Mouse (Mus musculus) limb, embryonic 15.5 days (tissue): Measurements from ENCODE around the gene Larp6. TPM values are rescaled to one million over a fixed set of nuclear protein-coding genes. Genes with fewer than 3 reads are reported as not detected.

Experiments
- ATAC-seq: fragments of 200-750 bp; cut with Nextera tagmentation; 2 replicates; pipeline ENCODE4 v1.8.0; 2017; ENCODE audit warnings: low read depth, moderate TSS enrichment; ENCODE audit not compliant: insufficient number of reproducible peaks, low FRiP score, low TSS enrichment
- H3K27ac ChIP-seq: fragments of 300-500 bp; sonication (generic); 2 replicates; pipeline ENCODE4 v1.5.1; 2015; ENCODE audit warnings: moderate library complexity, mild to moderate bottlenecking, inconsistent platforms
- H3K27me3 ChIP-seq: fragments of 300-500 bp; sonication (generic); 2 replicates; pipeline ENCODE4 v1.6.1; 2015; ENCODE audit warnings: inconsistent platforms
- H3K36me3 ChIP-seq: fragments of 300-500 bp; sonication (generic); 2 replicates; pipeline ENCODE4 v1.6.1; 2015; ENCODE audit warnings: inconsistent platforms
- H3K4me1 ChIP-seq: fragments of 300-500 bp; sonication (generic); 2 replicates; pipeline ENCODE4 v1.6.1; 2015; ENCODE audit warnings: inconsistent platforms
- H3K4me2 ChIP-seq: fragments of 300-500 bp; sonication (generic); 2 replicates; pipeline ENCODE4 v1.6.1; 2015; ENCODE audit warnings: mild to moderate bottlenecking, inconsistent platforms
- H3K4me3 ChIP-seq: fragments of 300-500 bp; sonication (generic); 2 replicates; pipeline ENCODE4 v1.5.1; 2015; ENCODE audit warnings: mild to moderate bottlenecking, inconsistent platforms
- H3K9ac ChIP-seq: fragments of 300-500 bp; sonication (generic); 2 replicates; pipeline ENCODE4 v1.6.1; 2015; ENCODE audit warnings: inconsistent platforms
- H3K9me3 ChIP-seq: fragments of 300-500 bp; sonication (generic); 2 replicates; pipeline ENCODE4 v1.6.1; 2016; ENCODE audit warnings: inconsistent platforms
- WGBS: fragments of 180-500 bp; shearing (Covaris S2); methylation state at CpG from one replicate; pipeline ENCODE4 v1.1.7; 2015; 5-methylcytosine and 5-hydroxymethylcytosine counted together
- polyA plus RNA-seq: library from polyadenylated mRNA; unstranded; fragments of >200 nt; fragmentation: Nextera tagmentation; extraction: Ambion mirVana; gene quantifications from 2 replicates; pipeline ENCODE4 v1.2.1, GENCODE M21; 2015

The Larp6 gene
- 3.7 and 4.1 TPM in 2 replicates for polyA plus RNA-seq

GRCm38 (mm10) chr9:60712771-60713541 lies at the start of gene Larp6:
Gene Larp6, plus strand, starts transcription at chr9:60712989.
- WGBS, result 1% methylated on average over 66 of the region's 66 CpGs
- H3K36me3 ChIP-seq, result no peaks in the 10 kb centered on the region
- H3K4me1 ChIP-seq, result peaks cover 11% of the 10 kb centered on the region
- H3K9me3 ChIP-seq, result no peaks in the 10 kb centered on the region
- H3K27ac ChIP-seq, result no peak within 1 kb of the TSS
- H3K9ac ChIP-seq, result peak within 1 kb of the TSS; percentile 60
- H3K4me3 ChIP-seq, result peak within 1 kb of the TSS; percentile 58
- H3K27me3 ChIP-seq, result no peaks in the 10 kb centered on the region
- ATAC-seq, result peak; percentile 68; the same call in 1 of the 2 replicates
- peak within 1 kb of the TSS; percentile 96 for H3K4me2 ChIP-seq

DNA sequence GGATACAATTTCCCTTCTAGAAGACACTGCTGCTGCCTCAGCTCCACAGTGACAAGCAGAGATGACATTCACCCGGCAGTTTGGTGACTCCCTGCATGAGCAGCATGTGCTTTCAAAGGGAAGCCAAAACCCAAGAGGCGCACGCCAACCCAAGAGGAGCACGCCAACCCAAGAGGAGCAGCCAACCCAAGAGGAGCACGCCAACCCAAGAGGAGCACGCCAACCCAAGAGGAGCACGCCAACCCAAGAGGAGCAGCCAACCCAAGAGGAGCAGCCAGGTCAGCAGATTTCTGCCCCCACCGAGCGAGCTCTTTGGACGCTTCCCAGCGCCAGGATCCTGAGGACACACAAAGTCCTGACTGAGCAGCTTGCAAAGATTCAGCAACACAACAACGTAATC lies 48.4 kb upstream of the Larp6 start:
- peaks cover 28% of the 10 kb centered on the region for H3K36me3 ChIP-seq
- H3K4me3 ChIP-seq, result no peak overlapping the region
- no peak overlapping the region for H3K9ac ChIP-seq
- H3K4me2 ChIP-seq, result no peak overlapping the region
- WGBS, result 93% methylated on average over 12 of the region's 12 CpGs
- no peak for ATAC-seq
- H3K27ac ChIP-seq, result no peak overlapping the region
- H3K4me1 ChIP-seq, result no peaks in the 10 kb centered on the region
- H3K27me3 ChIP-seq, result no peaks in the 10 kb centered on the region
- H3K9me3 ChIP-seq, result no peaks in the 10 kb centered on the region

DNA sequence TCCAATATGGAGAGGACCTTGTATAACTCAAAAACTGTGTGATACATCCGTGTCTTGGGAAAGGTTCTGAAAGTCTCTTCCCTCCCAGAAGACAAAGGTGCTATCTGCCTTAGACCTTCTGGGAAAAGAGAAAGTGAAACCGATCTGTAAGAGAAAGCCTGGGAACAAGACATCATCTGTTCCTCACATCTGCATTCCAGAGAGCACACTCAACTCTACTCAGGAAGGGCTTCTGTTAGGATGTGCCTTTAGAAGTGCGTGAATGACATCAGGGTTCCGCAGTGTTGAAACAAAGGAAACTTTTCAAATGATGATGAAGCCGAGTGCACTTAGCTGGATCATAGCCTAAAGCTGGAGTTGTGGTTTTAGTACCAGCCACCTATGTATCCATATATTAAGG lies 47.9 kb upstream of the Larp6 start:
- H3K4me1 ChIP-seq, result no peaks in the 10 kb centered on the region
- no peak overlapping the region for H3K27ac ChIP-seq
- no peak overlapping the region for H3K4me2 ChIP-seq
- ATAC-seq, result no peak
- no peaks in the 10 kb centered on the region for H3K27me3 ChIP-seq
- no peak overlapping the region for H3K9ac ChIP-seq
- no peak overlapping the region for H3K4me3 ChIP-seq
- H3K36me3 ChIP-seq, result peaks cover 28% of the 10 kb centered on the region
- H3K9me3 ChIP-seq, result no peaks in the 10 kb centered on the region
- 87% methylated on average over 5 of the region's 5 CpGs for WGBS

GRCm38 (mm10) chr9:60665535-60665934 lies 47.3 kb upstream of the Larp6 start:
- Histone ChIP-seq H3K4me1 (no peaks in the 10 kb centered on the region), H3K4me3 (no peak overlapping the region), H3K9me3 (no peaks in the 10 kb centered on the region), H3K9ac (no peak overlapping the region), H3K27me3 (no peaks in the 10 kb centered on the region), H3K4me2 (no peak overlapping the region), H3K36me3 (peaks cover 30% of the 10 kb centered on the region), H3K27ac (no peak overlapping the region)
- WGBS, result 92% methylated on average over 3 of the region's 3 CpGs
- ATAC-seq, result no peak

GRCm38 (mm10) chr9:60668886-60669285 lies 43.9 kb upstream of the Larp6 start:
- 95% methylated on average over 6 of the region's 6 CpGs for WGBS
- no peak overlapping the region for H3K4me2 ChIP-seq
- H3K9ac ChIP-seq, result no peak overlapping the region
- H3K27ac ChIP-seq, result no peak overlapping the region
- ATAC-seq, result no peak
- H3K27me3 ChIP-seq, result no peaks in the 10 kb centered on the region
- no peaks in the 10 kb centered on the region for H3K9me3 ChIP-seq
- no peak overlapping the region for H3K4me3 ChIP-seq
- H3K4me1 ChIP-seq, result no peaks in the 10 kb centered on the region
- peaks cover 30% of the 10 kb centered on the region for H3K36me3 ChIP-seq

GRCm38 (mm10) chr9:60672568-60672967 lies 40.2 kb upstream of the Larp6 start:
- ATAC-seq, result no peak
- Histone ChIP-seq H3K27ac (no peak overlapping the region), H3K4me1 (no peaks in the 10 kb centered on the region), H3K4me2 (no peak overlapping the region), H3K9ac (no peak overlapping the region), H3K9me3 (no peaks in the 10 kb centered on the region), H3K36me3 (peaks cover 20% of the 10 kb centered on the region; the same call in 1 of the 2 replicates), H3K27me3 (no peaks in the 10 kb centered on the region), H3K4me3 (no peak overlapping the region)
- 85% methylated on average over 6 of the region's 6 CpGs for WGBS

GRCm38 (mm10) chr9:60674780-60675179 lies 38.0 kb upstream of the Larp6 start:
- no peak overlapping the region for H3K27ac ChIP-seq
- H3K36me3 ChIP-seq, result peaks cover 28% of the 10 kb centered on the region
- H3K9ac ChIP-seq, result no peak overlapping the region
- H3K9me3 ChIP-seq, result no peaks in the 10 kb centered on the region
- H3K4me3 ChIP-seq, result no peak overlapping the region
- H3K4me1 ChIP-seq, result no peaks in the 10 kb centered on the region
- no peaks in the 10 kb centered on the region for H3K27me3 ChIP-seq
- ATAC-seq, result no peak
- no peak overlapping the region for H3K4me2 ChIP-seq

GRCm38 (mm10) chr9:60676429-60676828 lies 36.4 kb upstream of the Larp6 start:
- H3K27me3 ChIP-seq, result no peaks in the 10 kb centered on the region
- H3K9ac ChIP-seq, result no peak overlapping the region
- no peak for ATAC-seq
- H3K27ac ChIP-seq, result no peak overlapping the region
- WGBS, result 94% methylated on average over 4 of the region's 4 CpGs
- no peak overlapping the region for H3K4me3 ChIP-seq
- no peaks in the 10 kb centered on the region for H3K9me3 ChIP-seq
- H3K4me2 ChIP-seq, result no peak overlapping the region
- H3K36me3 ChIP-seq, result peaks cover 36% of the 10 kb centered on the region
- H3K4me1 ChIP-seq, result no peaks in the 10 kb centered on the region

DNA sequence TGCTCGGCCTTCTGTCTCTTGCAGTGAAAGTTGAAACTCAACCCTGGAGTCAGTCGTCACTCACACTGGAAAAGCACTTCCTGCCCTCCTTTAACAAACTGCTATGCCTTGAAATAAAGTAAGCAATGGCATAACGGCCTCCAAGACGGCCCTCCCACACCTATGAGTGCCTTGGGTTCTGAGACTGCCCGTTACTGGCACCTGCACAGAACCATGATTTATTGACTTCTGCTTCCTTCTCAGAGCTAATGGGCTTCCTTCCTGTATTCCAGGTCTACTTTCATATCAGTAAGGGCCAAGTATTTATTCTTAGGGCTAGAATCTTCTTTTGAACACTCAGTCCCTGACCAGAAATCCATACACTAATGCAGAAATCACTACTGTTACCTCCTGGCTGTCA lies 33.9 kb upstream of the Larp6 start:
- H3K9me3 ChIP-seq, result no peaks in the 10 kb centered on the region
- no peak for ATAC-seq
- no peak overlapping the region for H3K27ac ChIP-seq
- H3K27me3 ChIP-seq, result no peaks in the 10 kb centered on the region
- H3K4me1 ChIP-seq, result no peaks in the 10 kb centered on the region
- no peak overlapping the region for H3K4me3 ChIP-seq
- H3K9ac ChIP-seq, result no peak overlapping the region
- WGBS, result 60% methylated on average over 5 of the region's 5 CpGs
- H3K36me3 ChIP-seq, result peaks cover 36% of the 10 kb centered on the region
- H3K4me2 ChIP-seq, result no peak overlapping the region

DNA sequence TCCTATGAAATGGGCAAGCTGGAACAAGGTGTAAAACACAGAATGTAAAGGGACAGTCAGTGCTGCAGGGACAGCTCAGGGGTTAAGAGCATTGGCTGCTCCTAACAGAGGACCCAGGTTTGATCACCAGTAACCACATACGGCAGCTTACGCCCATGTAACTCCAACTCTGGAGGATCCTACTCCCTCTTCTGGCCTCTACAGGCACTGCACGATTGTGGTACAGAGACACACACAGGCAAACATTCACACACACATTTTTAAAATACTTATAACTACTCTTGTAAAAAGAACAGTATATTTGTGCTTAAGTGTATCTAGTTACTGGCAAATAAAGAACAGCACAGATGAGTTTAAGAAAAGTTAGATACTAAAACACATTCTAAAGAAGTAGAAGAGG lies 31.8 kb upstream of the Larp6 start:
- Histone ChIP-seq H3K27ac (no peak overlapping the region), H3K4me3 (no peak overlapping the region), H3K9me3 (no peaks in the 10 kb centered on the region), H3K4me1 (0 out of 2 replicates have a peak, but pooled peaks cover under 1% of the 10 kb centered on the region), H3K27me3 (no peaks in the 10 kb centered on the region), H3K36me3 (peaks cover 36% of the 10 kb centered on the region), H3K4me2 (no peak overlapping the region), H3K9ac (no peak overlapping the region)
- WGBS, result 91% methylated on average over 3 of the region's 3 CpGs
- ATAC-seq, result no peak

GRCm38 (mm10) chr9:60682753-60683152 lies 30.0 kb upstream of the Larp6 start:
- H3K4me1 ChIP-seq, result peaks cover 2% of the 10 kb centered on the region; the same call in 1 of the 2 replicates
- H3K4me2 ChIP-seq, result no peak overlapping the region
- H3K9ac ChIP-seq, result no peak overlapping the region
- ATAC-seq, result no peak
- no peak overlapping the region for H3K27ac ChIP-seq
- H3K27me3 ChIP-seq, result no peaks in the 10 kb centered on the region
- H3K36me3 ChIP-seq, result peaks cover 28% of the 10 kb centered on the region
- no peak overlapping the region for H3K4me3 ChIP-seq
- WGBS, result 96% methylated on average over 4 of the region's 4 CpGs
- H3K9me3 ChIP-seq, result no peaks in the 10 kb centered on the region

- Histone ChIP-seq H3K4me3 (peak overlapping the region; percentile 72), H3K4me2 (peak overlapping the region; percentile 67), H3K9ac (peak overlapping the region; percentile 35), H3K27me3 (no peaks in the 10 kb centered on the region), H3K4me1 (peaks cover 4% of the 10 kb centered on the region; the same call in 1 of the 2 replicates), H3K36me3 (no peaks in the 10 kb centered on the region), H3K27ac (peak overlapping the region; percentile 89), H3K9me3 (no peaks in the 10 kb centered on the region)
- 0% methylated on average over 7 of the region's 7 CpGs for WGBS
- ATAC-seq, result 0 out of 2 replicates have a peak, but pooled peaks have one; percentile 22
Observed at GRCm38 (mm10) chr9:60687415-60687814, 25.4 kb upstream of the Larp6 start.
